Mouse (Mus musculus): ENCODE results near the gene Rnf152.

Gene Rnf152

GRCm38 (mm10) chr1:105311899-105312600 lies 44.5 kb downstream of the Rnf152 start:
- DNase-seq, result no peak

- no peak for DNase-seq
These were observed 54.3 kb downstream of the Rnf152 start for GRCm38 (mm10) chr1:105302164-105302563.

- DNase-seq, result peak; percentile 9
These were observed 54.7 kb downstream of the Rnf152 start for GRCm38 (mm10) chr1:105301764-105302163.

DNA sequence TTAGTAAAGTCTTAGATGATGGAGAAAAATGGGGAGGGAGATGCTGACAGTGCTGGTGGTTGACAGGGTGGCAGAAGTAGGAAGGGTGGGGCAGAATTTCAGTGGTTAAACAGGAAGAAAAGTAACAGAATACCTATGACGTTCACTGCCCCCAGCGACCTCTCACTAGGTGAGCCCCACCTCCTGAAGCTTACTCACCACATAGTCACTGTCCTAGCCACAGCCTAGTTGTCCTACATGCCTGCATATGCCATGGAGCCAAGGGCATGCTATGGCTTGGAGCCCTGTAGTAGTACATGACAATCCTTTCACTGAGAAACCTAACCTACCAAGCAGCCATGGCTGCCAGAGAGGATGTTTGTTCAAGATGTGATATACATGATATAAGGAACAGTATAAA lies 64.7 kb downstream of the Rnf152 start:
- DNase-seq, result no peak

DNA sequence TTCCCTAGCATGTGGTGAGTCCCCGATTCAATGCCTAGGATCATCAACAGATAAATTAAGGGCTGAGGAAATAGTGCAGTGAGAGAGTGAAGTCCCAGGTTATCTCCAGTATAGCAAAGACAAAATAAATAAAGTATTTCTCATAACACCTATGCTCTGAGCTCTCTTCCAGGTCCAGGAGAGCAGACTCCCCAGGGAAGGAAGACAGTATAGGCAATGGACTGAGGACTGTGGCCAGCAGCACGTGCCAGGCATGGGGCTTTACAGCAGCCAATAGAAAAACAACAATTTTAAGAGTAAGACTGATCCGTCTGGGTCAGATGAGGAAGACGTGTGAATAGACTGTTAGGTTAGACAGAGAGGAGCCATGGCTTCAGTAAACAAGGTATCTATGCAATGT lies 69.0 kb downstream of the Rnf152 start:
- no peak for DNase-seq

DNA sequence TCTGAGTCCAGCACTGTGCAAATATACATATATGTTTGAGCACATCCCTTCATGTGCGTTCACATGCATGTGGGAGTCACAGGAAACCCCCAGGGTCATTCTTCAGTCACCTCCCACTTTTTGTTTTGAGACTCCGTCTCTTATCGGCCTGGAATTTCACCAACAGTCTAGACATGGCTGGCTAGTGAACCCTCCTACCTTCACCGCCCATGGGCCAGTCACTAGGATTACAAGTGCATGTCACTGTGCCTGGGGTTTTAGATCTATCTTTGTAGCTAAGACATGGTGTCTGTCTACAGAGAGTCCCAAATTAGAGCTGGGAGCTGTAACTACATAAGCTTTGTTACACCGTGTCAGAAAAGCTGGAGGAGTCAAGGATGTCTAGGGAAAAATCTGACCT lies 69.6 kb downstream of the Rnf152 start:
- DNase-seq, result no peak

DNA sequence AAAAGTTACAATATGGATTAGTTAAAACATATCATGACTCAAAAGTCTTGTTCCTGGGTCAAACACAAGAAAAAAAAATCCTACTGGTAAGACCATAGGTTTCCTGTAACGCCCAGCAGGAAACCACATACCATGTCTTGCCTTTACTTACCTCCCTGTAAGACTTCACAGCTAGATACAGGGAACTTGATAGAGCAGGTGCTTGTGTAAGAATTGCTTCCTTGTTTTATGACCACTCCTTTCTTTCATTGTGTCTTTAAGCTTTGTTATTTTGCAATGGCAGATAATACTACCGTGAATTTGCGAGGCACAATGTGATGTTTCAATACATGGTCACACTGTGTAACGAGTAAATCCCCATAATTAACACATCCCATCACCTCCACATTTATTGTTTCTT lies 71.5 kb downstream of the Rnf152 start:
- no peak for DNase-seq

- no peak for DNase-seq
These were observed 72.4 kb downstream of the Rnf152 start for GRCm38 (mm10) chr1:105284116-105284515.

- DNase-seq, result no peak
These were observed 75.2 kb downstream of the Rnf152 start for GRCm38 (mm10) chr1:105281277-105281676.

GRCm38 (mm10) chr1:105280160-105280559 lies 76.3 kb downstream of the Rnf152 start:
- DNase-seq, result no peak

GRCm38 (mm10) chr1:105274500-105275194 lies 81.9 kb downstream of the Rnf152 start:
- DNase-seq, result no peak

GRCm38 (mm10) chr1:105271104-105271503 lies 85.4 kb downstream of the Rnf152 start:
- DNase-seq, result no peak

- no peak for DNase-seq
These were observed 93.1 kb downstream of the Rnf152 start for GRCm38 (mm10) chr1:105263283-105264033.

DNA sequence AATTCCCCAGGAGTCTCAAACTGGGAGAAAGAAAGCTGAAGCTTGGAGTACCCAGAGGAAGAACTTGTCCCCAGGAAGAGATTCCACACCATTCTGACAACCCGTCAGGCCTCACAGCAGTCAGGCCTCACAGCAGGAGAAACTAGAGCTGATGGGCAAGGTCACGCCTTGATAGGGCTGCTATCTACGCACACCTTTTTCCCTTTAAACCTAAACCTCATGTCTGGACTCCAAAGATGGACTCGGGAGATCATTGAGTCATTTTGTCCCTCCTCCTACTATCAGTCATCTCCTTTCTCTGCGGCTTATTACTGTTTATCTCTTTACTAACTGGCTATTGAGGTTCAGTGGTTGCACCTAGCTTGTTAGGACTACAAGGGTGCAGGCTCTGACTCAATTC lies 96.3 kb downstream of the Rnf152 start:
- no peak for DNase-seq

GRCm38 (mm10) chr1:105257199-105257598 lies 99.3 kb downstream of the Rnf152 start:
- no peak for DNase-seq

DNA sequence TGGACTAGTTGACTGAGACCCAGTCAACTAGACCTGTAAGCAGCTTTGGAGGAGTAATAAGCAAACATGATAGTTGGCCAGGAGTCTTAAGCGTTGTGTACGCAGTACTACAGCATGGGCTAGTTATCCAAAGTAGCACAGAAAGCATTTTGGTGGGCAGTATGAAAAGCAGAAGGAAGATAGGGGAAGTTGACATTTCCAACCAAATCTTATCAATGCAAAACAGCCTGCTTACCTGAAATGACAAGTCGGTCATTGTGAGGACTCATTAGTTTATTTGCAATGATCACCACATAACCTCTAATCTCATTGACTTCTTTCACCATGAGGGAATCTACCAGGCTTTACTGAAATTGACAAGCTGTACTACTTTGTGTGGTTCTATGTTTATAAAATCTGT lies 107.3 kb downstream of the Rnf152 start:
- DNase-seq, result no peak

GRCm38 (mm10) chr1:105246651-105247050 lies 109.9 kb downstream of the Rnf152 start:
- no peak for DNase-seq

DNA sequence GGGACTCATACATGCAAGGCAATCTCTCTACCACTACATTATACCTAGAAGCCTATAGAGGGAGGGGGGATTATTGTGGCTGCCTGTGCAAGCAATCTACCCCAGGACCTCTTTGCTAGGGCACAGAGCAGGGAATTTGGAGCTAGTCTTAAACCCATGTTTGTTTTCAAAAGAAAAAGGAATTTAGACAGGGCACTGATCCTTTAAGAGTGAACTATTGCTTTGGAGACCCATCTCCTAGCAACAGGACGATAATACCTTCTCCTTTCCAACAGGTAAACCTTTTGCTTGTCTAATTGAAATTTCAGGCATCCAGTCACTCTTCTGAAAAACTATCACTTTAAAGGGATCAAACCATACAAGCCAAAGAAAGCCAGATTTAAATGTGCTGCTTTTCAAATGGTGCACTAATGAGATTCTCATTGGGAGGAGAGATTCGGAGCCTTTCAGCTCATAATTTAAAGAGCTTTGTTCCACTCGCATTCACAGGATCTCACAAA lies 110.4 kb downstream of the Rnf152 start:
- no peak for DNase-seq

DNA sequence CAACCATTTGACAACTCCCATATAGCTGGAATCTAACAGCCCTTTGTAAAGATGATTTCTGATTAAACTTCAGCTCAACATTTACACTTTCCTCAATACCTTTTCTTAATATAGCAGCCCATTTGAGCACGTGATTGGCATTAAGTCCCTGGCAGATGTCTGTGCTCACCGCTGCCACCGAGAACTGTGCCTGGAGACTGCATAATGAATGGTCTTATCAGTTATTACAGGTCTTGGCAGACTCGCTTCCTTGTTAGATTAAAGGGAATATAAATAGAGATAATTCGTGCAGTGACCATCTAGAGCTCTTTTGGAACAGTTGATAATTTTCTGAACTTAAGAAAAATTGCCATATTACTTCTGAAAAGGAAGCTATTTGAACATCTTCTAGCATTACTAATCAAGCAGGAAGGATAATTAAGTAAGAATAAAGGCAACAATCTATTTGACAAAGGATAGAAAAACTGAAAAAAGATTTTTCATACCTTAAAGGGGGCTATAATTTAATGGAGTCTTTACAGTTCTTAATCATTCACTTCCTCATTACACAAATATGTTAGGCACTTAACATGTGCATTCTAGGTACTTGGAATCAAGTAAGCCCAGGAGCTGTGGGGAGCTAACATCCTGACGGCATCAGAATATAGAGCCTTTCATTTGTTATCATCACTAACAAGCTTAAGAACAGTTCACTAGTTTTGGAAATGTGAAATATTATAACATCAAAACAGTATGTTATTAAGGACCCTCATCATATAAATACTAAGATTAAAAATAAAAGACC lies 113.0 kb downstream of the Rnf152 start:
- no peak for DNase-seq

DNA sequence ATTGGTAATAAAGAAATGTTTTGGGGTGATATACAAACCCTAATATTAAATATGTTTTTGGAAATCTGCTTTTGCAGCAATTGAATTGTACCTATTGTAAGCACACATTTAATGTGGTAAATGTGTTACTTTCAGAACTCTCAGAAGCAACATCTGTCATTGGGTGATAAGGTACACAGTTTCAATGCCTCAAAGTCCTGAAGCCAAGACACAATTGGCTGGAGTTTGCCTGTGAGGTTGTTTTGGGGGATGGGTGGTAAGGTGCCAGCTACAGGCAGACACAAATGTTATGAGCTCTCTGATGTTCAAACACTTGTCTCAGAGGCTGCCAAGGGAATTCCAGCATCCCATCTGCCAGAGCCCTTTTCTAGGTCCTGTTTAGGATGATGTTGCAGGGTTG lies 116.3 kb downstream of the Rnf152 start:
- no peak for DNase-seq
